In the genomic region with DNA sequence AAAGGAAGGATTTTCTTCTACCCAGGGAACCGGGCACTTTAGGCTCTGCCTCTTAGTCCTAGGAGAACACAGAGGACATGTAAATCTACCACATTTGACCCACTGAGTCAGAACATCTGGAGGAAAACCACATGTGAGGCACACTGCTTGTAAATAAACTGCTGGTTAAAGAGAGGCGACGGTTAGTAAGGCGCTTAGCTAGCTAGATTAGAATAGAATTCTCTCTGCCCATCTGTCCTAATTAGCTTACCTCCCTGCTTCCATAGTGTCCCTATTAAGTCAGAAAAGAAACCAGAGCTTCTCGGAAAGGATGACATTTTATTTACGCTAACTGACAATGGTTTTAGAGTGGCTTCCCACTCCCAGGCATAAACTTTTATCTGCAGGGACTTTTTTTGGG, we compare ENCODE assay signal across 18 mouse cellular contexts. TPM values are rescaled to one million over a fixed set of nuclear protein-coding genes. Genes with fewer than 3 reads are reported as not detected.
"Had no signal": no experiment of that assay in that cellular context is flagged by ENCODE, and none has a peak within 500 bp of the region (broad histone marks: within the 10 kb centered on the region; RNA-seq: fewer than 3 reads in every experiment).

A gene (plus strand): TSS at position 263 of the 400 bp plus-strand sequence.

- DNase-seq: gastrocnemius, postnatal 14 days; gastrocnemius, postnatal 36 days; heart, adult 11 months; heart, adult 2 months; heart, postnatal 36 days; kidney, adult 11 months; kidney, adult 2 months; kidney, adult 9 months; kidney, postnatal 14 days; kidney, postnatal 36 days; layer of hippocampus, adult 9-11 months; layer of hippocampus, postnatal 36 days; left cerebral cortex, postnatal 4 days had no signal

- ATAC-seq: hindbrain, postnatal 0 days; intestine, embryonic 15.5 days; liver, embryonic 12.5 days had no signal

RNA-seq across cellular contexts. Expression of the gene that starts here (rescaled TPM):
- total RNA-seq: gastrocnemius, adult 18-20 months; gastrocnemius, adult 8-10 months had no signal
